Mouse (Mus musculus): ENCODE results near the gene Olfr1432.
"Not testable (repeated sequence)": the region's sequence is repeated elsewhere in the genome, so short reads cannot be mapped to it uniquely, and the experiment has no call there.

Olfr1432 gene

DNA sequence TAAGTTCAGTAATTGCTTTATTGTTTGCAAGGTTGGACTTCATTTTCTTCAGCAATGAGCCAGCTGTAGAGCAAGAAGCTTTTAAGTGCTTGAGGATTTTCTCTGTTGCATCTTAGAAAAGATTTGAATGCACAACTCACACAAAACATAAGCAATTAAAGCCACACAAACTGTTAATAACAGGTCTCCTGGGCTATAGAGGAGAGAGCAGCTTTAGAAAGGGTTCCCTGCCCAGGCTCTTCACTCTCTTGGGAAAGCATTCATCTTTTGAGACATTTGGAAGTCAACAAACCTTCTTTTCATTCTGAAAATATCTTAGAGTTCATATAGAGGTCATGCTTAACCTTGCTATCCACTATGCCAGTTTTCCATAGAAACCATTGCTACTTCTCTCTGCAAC is at the start of gene Olfr1432:
TSS of gene Olfr1432 (minus strand) at position 101 of the 400 bp plus-strand sequence.
- H3K27me3 ChIP-seq (ENCODE audit: control insufficient read depth, insufficient read depth, low read length, poor library complexity, severe bottlenecking); H3K36me3 ChIP-seq (ENCODE audit: control insufficient read depth, insufficient read depth, low read length, poor library complexity, severe bottlenecking); DNase-seq (ENCODE audit: low read depth, low spot score): not testable (repeated sequence)

DNA sequence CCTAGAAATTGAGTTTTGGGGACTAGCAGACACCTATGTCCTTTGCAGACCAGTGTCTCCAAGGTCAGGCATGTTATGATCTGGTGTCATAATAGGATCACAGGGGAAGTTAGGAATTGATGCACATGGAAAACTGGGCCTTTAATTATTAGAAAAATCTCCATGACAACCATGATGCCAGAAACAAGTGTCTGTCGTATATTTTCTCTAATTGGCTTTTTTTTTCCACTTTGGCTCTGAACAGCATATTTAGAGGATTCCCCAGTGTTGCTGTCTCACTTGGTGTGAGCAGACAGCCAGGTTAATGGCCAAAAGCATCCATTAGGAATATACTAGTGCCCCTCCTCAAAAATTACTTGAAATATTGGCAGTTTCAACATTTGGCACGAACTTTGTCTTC is 47.2 kb upstream of the Olfr1432 start, which contains the start of gene Olfr1434:
TSS of gene Olfr1434 (plus strand) at position 301 of the 400 bp plus-strand sequence.
- Histone ChIP-seq H3K36me3 (ENCODE audit: control insufficient read depth, insufficient read depth, low read length, poor library complexity, severe bottlenecking) (no peaks in the 10 kb centered on the region), H3K27me3 (ENCODE audit: control insufficient read depth, insufficient read depth, low read length, poor library complexity, severe bottlenecking) (no peaks in the 10 kb centered on the region)
- DNase-seq (ENCODE audit: low read depth, low spot score), result no peak

DNA sequence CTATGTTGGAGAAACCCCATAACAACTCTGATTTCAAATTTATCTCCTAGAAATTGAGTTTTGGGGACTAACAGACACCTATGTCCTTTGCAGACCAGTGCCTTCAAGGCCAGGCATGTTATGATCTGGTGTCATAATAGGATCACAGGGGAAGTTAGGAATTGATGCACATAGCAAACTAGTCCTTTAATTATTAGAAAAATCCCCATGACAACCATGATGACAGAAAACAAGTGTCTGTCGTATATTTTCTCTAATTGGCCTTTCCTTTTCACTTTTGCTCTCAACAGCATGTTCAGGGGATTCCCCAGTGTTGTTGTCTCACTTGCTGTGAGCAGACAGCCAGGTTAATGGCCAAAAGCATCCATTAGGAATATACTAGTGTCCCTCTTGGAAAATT is 28.3 kb upstream of the Olfr1432 start, which contains the start of gene Olfr235:
TSS of gene Olfr235 (plus strand) at position 301 of the 400 bp plus-strand sequence.
- DNase-seq (ENCODE audit: low read depth, low spot score), result no peak
- Histone ChIP-seq H3K36me3 (ENCODE audit: control insufficient read depth, insufficient read depth, low read length, poor library complexity, severe bottlenecking) (no peaks in the 10 kb centered on the region), H3K27me3 (ENCODE audit: control insufficient read depth, insufficient read depth, low read length, poor library complexity, severe bottlenecking) (no peaks in the 10 kb centered on the region)

GRCm38 (mm10) chr19:12241559-12241958 is 9.2 kb upstream of the Olfr1432 start, which contains the start of gene Olfr262:
Gene Olfr262, minus strand, starts transcription at chr19:12241659.
- no peak for DNase-seq (ENCODE audit: low read depth, low spot score)
- H3K27me3 ChIP-seq (ENCODE audit: control insufficient read depth, insufficient read depth, low read length, poor library complexity, severe bottlenecking), result no peaks in the 10 kb centered on the region

DNA sequence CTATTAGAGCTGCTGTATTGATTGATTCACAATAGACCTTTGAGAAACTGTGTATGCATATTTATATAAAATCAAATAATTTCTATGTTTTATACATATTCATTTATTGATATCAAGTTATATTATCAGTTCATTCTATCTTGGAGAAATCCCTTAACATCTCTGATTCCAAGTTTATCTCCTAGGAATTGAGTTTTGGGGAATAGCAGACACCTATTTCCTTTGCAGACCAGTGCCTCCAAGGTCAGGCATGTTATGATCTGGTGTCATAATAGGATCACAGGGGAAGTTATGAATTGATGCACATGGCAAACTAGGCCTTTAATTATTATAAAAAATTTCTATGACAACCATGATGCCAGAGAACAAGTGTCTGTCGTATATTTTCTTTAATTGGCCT is 32.1 kb downstream of the Olfr1432 start, which contains the start of gene Olfr1431:
TSS of gene Olfr1431 (plus strand) at position 301 of the 400 bp plus-strand sequence.
- DNase-seq (ENCODE audit: low read depth, low spot score), result no peak
- H3K36me3 ChIP-seq (ENCODE audit: control insufficient read depth, insufficient read depth, low read length, poor library complexity, severe bottlenecking), result no peaks in the 10 kb centered on the region
- no peaks in the 10 kb centered on the region for H3K27me3 ChIP-seq (ENCODE audit: control insufficient read depth, insufficient read depth, low read length, poor library complexity, severe bottlenecking)

More at GRCm38 (mm10) chr19:12241559-12241958, 9.2 kb upstream of the Olfr1432 start, which contains the start of gene Olfr262:
- no peaks in the 10 kb centered on the region for H3K36me3 ChIP-seq (ENCODE audit: control insufficient read depth, insufficient read depth, low read length, poor library complexity, severe bottlenecking)

DNA sequence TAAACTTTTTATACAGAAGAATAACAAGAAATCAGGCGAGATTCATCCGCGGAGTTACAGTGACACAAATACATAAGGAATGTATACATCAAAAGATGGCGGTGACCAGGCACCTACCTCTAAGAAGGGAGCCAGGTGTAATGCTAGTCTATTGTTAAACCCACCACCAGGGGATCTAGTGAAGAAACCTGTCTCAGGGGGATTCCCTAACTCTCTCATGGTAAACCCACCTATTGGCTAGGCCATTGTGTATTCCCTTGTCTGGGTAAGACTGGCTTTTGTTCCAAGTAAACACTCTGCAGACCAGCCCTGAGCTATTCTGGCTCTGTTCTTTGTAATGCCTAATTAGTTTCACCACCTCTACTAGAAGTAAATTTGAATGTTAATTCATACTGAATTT is 33.3 kb downstream of the Olfr1432 start:
- DNase-seq (ENCODE audit: low read depth, low spot score); H3K36me3 ChIP-seq (ENCODE audit: control insufficient read depth, insufficient read depth, low read length, poor library complexity, severe bottlenecking); H3K27me3 ChIP-seq (ENCODE audit: control insufficient read depth, insufficient read depth, low read length, poor library complexity, severe bottlenecking): not testable (repeated sequence)

Measured in splenic B cell, adult 2 months (primary cell).